Mouse (Mus musculus) monocyte, adult 5-6 weeks (primary cell): ENCODE data around the gene Trp53rka. TPM values are rescaled to one million over a fixed set of nuclear protein-coding genes. Genes with fewer than 3 reads are reported as not detected.
"Not testable (repeated sequence)": the region's sequence is repeated elsewhere in the genome, so short reads cannot be mapped to it uniquely, and the experiment has no call there.

ENCODE experiments used
- ATAC-seq: fragments of 153-309, 156-312 bp; replicated peaks from 2 replicates; pipeline ENCODE4 v1.8.0; 2017; ENCODE audit warnings: mild to moderate bottlenecking; ENCODE audit not compliant: low TSS enrichment, insufficient number of reproducible peaks, severe bottlenecking, poor library complexity, low FRiP score
- total RNA-seq: library from RNA; stranded (forward); fragments of 200-1000, 200-491, 200-594 nt; gene quantifications from 3 replicates; pipeline ENCODE4 v1.2.3, GENCODE M21; 2017

The Trp53rka gene
- total RNA-seq, result 4.5 to 14.9 TPM (median 5.4 TPM) in 3 replicates

DNA sequence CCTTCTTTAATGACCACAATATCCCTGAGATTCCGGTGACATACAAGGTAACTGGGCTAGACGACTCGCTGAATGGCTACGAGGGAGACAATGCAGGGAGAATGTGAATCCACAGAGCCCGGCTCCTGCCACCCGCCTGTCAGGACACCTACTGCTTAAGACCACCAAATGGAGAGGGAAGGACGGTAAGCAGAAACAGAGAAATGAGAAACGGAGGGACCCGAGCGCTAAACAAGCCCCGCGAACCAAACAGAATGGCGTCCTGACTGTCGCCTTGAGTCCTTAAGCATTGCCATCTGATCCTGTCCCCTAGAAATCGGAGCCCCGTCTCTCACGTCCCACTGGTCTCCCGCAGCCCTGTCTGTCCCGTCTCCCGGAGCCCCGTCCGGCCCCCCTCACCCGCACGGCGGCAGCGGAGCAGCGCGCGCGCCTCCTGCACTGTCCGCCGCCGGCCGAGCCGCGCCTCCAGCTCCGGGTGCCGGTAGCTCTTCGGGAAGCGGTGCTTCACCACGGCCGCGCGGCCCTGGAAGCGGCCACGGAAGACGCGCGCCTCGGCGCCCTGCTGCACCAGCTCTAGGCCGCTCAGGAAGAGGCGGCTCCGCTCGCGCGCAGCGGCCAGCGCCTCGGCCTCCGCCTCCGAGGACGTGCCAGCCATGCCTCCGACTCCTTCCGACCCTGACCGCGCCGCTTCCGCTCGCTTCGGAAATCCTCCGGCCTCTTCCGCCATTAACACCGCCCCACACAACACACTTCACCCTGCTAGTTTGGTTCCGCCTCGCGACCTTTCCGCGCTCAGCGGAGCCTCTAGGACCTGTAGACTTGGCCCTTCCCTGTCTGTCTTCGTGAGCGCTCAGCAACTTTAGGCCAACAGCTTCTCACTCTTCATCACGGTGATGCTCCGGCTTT, at the start of gene Trp53rka:
TSS of gene Trp53rka (minus strand) at position 677 of the 906 bp plus-strand sequence.
- ATAC-seq, result peak; percentile 91

- ATAC-seq, result peak; percentile 24
Observed at GRCm38 (mm10) chr2:165540975-165541374, 47.9 kb upstream of the Trp53rka start.

- ATAC-seq, result no peak
Observed at GRCm38 (mm10) chr2:165533789-165534188, 40.7 kb upstream of the Trp53rka start.

GRCm38 (mm10) chr2:165529106-165529505, 36.0 kb upstream of the Trp53rka start:
- peak; percentile 49; the same call in 1 of the 2 replicates for ATAC-seq

GRCm38 (mm10) chr2:165525609-165526008, 32.5 kb upstream of the Trp53rka start:
- no peak for ATAC-seq

GRCm38 (mm10) chr2:165515178-165515728, 22.1 kb upstream of the Trp53rka start:
- no peak for ATAC-seq

DNA sequence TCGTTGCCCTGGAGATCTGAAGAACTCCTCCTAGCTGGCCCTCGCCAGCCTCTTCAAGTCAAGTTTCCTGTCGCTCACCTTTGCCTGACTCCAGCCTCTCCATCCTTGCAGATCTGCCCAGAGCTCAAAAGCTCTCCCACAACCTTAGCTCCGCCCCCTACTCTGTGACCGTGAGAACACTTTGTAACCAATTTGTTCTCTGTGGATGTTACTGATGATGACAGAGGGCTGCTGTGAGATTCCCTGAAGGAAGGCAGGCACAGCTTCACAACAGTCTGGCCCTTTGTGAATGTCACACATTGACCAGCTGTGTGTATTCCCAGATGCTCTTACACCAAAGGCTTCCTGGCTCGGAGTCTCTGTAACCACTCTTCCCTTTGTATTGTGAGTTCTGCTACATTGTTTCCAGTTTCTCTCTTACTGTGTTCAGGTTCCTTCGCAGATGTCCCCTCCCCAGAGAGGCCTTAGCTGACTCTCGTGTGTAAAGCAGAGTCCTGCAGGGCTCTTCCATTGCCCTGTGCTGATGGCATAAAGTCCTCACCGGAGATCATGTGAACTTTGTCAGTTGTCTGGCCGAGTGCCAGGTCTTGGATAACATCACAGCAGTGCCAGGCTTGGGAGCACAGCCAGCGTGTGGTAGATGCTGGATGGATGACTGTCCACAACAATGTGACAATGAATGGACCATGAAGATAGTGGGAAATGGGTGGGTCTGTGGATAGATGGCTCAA, 19.9 kb upstream of the Trp53rka start:
- no peak for ATAC-seq

DNA sequence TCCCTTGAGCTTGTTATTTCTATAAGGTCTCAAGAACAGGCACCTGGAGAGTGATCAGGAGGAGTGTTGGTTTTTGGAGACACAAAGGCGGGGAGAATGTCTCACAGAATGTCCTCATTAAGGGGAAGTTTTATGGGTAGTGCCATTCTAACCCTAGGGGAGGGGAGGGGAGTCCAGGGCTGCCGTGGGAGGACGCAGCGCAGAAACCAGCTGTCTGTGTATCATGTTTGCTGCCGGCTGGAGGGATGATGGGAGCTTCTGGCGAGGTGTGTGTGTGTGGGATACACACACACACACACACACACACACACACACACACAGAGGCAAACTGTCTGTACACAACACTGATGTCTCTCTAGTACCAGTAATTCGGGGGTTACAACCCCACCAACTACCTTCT, 19.3 kb upstream of the Trp53rka start:
- no peak for ATAC-seq

DNA sequence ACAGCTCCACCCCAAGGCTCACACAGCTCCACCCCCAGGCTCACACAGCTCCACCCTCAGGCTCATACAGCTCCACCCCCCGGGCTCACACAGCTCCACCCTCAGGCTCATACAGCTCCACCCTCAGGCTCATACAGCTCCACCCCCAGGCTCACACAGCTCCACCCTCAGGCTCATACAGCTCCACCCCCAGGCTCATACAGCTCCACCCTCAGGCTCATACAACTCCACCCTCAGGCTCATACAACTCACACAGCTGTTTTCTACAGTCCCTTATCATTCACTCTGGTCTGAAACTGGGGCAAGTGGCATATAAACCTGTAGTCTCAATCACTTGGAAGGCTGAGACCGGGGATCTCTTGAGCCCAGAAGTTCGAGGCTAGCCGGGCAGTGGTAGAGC, 18.4 kb upstream of the Trp53rka start:
- not testable (repeated sequence) for ATAC-seq

DNA sequence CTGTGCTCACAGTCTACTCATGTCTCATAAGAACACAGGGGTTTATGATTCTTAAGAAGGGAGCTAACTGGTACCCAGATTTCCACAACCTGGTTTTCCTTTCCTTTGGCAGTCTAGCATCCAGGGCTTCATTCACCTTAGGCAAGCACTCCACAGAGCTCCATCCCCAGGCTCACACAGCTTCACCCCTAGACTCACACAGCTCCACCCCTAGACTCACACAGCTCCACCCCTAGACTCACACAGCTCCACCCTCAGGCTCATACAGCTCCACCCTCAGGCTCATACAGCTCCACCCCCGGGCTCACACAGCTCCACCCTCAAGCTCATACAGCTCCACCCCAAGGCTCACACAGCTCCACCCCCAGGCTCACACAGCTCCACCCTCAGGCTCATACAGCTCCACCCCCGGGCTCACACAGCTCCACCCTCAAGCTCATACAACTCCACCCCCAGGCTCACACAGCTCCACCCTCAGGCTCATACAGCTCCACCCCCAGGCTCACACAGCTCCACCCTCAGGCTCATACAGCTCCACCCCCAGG, 17.9 kb upstream of the Trp53rka start:
- ATAC-seq, result not testable (repeated sequence)

DNA sequence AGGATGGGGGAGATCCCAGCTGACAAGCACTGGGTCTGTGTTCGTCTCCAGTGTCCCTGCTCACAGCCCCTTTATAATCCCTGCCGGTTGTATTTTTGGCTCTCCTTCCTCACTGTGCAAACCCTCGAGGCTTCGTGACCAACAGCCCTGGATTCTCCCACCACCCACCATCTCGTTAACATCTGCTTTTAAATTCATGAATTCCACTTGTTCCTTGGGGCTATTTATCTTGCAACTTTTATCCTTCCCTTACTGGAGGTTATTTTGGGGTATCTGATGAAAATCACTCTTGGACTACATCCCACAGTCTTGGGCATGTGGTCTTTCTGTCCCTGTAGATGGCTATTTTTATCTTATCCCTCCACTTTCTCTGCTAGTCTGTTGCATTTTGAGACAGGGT, 17.3 kb upstream of the Trp53rka start:
- no peak for ATAC-seq

GRCm38 (mm10) chr2:165509686-165510085, 16.6 kb upstream of the Trp53rka start:
- no peak for ATAC-seq

GRCm38 (mm10) chr2:165503259-165504203, 10.4 kb upstream of the Trp53rka start, which contains the start of gene Slc2a10:
TSS of gene Slc2a10 (plus strand) at chr2:165503787.
- ATAC-seq, result no peak

- no peak for ATAC-seq
Observed at GRCm38 (mm10) chr2:165498816-165499215, 5.7 kb upstream of the Trp53rka start.

GRCm38 (mm10) chr2:165497706-165498275, 4.7 kb upstream of the Trp53rka start:
- ATAC-seq, result no peak

DNA sequence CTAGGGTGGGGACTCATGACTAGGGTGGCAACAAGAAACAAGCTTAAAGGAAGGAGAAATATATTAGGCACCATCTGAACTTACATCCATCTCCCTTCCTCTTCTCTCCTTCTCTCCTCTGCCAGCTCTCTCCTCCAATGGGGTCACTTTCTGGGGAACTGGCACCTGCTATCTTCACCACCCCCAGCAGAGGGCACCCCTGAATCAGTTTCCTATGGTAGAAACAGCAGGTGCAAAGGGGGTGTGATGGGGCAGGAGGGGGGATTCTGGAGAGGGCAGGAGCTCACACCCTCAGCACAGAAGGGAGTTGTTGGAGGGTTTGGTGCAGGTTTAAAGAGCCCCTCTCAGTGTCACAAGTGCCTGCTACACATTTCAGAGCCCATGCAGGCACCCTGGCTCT, 3.1 kb upstream of the Trp53rka start:
- 0 out of 2 replicates have a peak, but pooled peaks have one; percentile 24 for ATAC-seq

DNA sequence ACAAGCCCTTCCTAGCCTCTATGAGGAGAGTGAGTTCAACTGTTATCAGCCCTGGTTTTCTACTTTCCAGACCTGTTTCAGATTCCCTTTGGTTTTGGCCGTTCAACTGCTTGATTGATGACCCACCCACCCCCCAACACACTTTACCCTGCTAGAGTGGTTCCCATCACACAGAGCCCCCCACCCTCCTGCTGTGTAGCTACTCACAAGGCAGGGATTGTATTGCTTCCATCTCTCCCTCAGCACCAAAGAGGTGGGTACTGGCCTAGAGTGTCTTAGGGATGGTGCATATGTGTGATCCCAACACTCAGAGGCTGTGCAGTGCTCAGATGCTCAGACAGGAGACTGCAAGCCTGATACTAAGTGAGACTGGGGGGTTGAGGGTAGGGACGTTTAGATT, 1.4 kb upstream of the Trp53rka start:
- ATAC-seq, result no peak
